Mouse (Mus musculus) embryonic fibroblast, embryonic 13.5 days (primary cell): ENCODE data around the gene Coasy.

Experiments used
- CTCF ChIP-seq: IDR thresholded peaks from 2 replicates; pipeline ENCODE4 v1.5.1; 2011; ENCODE audit warnings: mild to moderate bottlenecking, control low read depth, low read length, moderate library complexity, borderline replicate concordance; ENCODE audit not compliant: insufficient read depth
- POLR2A ChIP-seq: IDR thresholded peaks from 2 replicates; pipeline ENCODE4 v1.6.1; 2011; ENCODE audit warnings: low read depth, mild to moderate bottlenecking, control low read depth, low read length, moderate library complexity

DNA sequence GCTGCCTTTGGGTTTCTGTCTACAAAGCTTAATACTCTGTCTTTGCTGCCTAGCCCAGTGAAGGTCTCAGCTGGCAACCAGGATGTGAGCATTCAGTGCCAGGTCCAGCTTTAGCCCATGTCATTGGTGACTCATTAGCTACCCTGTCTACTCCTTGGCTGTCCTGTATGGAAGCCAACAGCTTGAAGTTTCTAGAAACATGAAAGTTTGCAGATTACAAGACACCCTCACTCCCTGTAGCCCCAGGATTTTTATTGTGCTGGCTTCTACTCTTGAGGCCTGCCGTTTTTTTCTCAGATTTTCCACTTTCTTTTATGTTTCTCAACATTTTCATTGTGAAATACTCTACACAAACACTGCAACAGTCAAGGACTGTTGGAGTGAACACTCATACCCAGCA lies 7.6 kb downstream of the Coasy start:
- TF ChIP-seq CTCF (no peak), POLR2A (no peak)
